Mouse (Mus musculus) ES-E14 (cell line): ENCODE measurements at regions not wholly inside any gene's neighbourhood (a gene's known extent, or its start where the extent isn't known, plus 50 kb on each side); places are given as distances from the start of the nearest gene placed in this dataset.

Source experiments
- DNase-seq: peaks from one replicate; pipeline ENCODE4 v3.0.0-alpha.2; 2013; ENCODE audit warnings: low read depth, low spot score
- H3K27ac ChIP-seq: 2 replicates; pipeline ENCODE4 v1.5.1; 2012; ENCODE audit warnings: low read depth, mild to moderate bottlenecking, low read length, moderate library complexity, mixed read lengths; ENCODE audit not compliant: poor library complexity, insufficient read depth, severe bottlenecking
- H3K36me3 ChIP-seq: 2 replicates; pipeline ENCODE4 v1.6.1; 2012; ENCODE audit warnings: mild to moderate bottlenecking, low read length, moderate library complexity, mixed read lengths; ENCODE audit not compliant: control insufficient read depth, poor library complexity, insufficient read depth, severe bottlenecking
- H3K4me1 ChIP-seq, 2 experiments: fragments of 150-350 bp in 1 of 2; sonication (generic) in 1 of 2; 2 replicates each; pipeline ENCODE4 v1.6.1; 2012; ENCODE audit warnings: low read length in 2 of 2, mild to moderate bottlenecking in 1 of 2, mixed read lengths in 1 of 2; ENCODE audit not compliant: control insufficient read depth in 2 of 2, insufficient read depth in 2 of 2, poor library complexity in 1 of 2
- H3K4me3 ChIP-seq, 2 experiments: fragments of 150-350 bp in 1 of 2; sonication (generic) in 1 of 2; 2 replicates each; pipeline ENCODE4 v1.5.1; 2012; ENCODE audit warnings: low read length in 2 of 2, low read depth in 1 of 2, mild to moderate bottlenecking in 1 of 2, mixed read lengths in 1 of 2; ENCODE audit not compliant: insufficient read depth in 1 of 2, poor library complexity in 1 of 2, severe bottlenecking in 1 of 2
- H3K9ac ChIP-seq: 2 replicates; pipeline ENCODE4 v1.6.1; 2012; ENCODE audit warnings: low read depth, mild to moderate bottlenecking, low read length, mixed read lengths; ENCODE audit not compliant: poor library complexity, insufficient read depth, severe bottlenecking
- H3K9me3 ChIP-seq: fragments of 150-350 bp; sonication (generic); 2 replicates; pipeline ENCODE4 v1.6.1; 2012; ENCODE audit warnings: low read depth, mild to moderate bottlenecking, low read length; ENCODE audit not compliant: control insufficient read depth, insufficient read depth
- CHD2 ChIP-seq: IDR thresholded peaks from 2 replicates; pipeline ENCODE4 v1.6.1; 2014; ENCODE audit warnings: mild to moderate bottlenecking, low read depth, low read length, inconsistent platforms
- HCFC1 ChIP-seq: IDR thresholded peaks from 2 replicates; pipeline ENCODE4 v1.6.1; 2012; ENCODE audit warnings: low read length, inconsistent platforms, borderline replicate concordance; ENCODE audit not compliant: insufficient read depth
- MAFK ChIP-seq: IDR thresholded peaks from 2 replicates; pipeline ENCODE4 v1.6.1; 2014; ENCODE audit warnings: mild to moderate bottlenecking, low read depth, low read length, inconsistent platforms; ENCODE audit not compliant: insufficient read depth
- ZC3H11A ChIP-seq: IDR thresholded peaks from 2 replicates; pipeline ENCODE4 v1.6.1; 2012; ENCODE audit warnings: low read depth, mild to moderate bottlenecking, inconsistent platforms, low read length, borderline replicate concordance
- ZNF384 ChIP-seq: IDR thresholded peaks from 2 replicates; pipeline ENCODE4 v1.6.1; 2012; ENCODE audit warnings: low read depth, low read length, inconsistent platforms
- in situ Hi-C, 2 experiments: fragments of 600-800 bp; cut with MboI; formaldehyde crosslinking; loops; one replicate each; pipeline ENCODE4 v1.15.1; 2025; ENCODE audit warnings: low sequenced_read_pairs in 2 of 2, inconsistent platforms in 1 of 2; ENCODE audit not compliant: unreplicated experiment in 2 of 2

- TF ChIP-seq CHD2 (no peak), ZNF384 (no peak), HCFC1 (no peak), MAFK (no peak), ZC3H11A (no peak)
- no peak for DNase-seq
- no peaks in the 10 kb centered on the region for H3K36me3 ChIP-seq
- in situ Hi-C loops = no loop called here
- H3K4me1 ChIP-seq = no peaks in the 10 kb centered on the region
- H3K27ac ChIP-seq = no peak overlapping the region
- H3K9me3 ChIP-seq = no peaks in the 10 kb centered on the region
- no peak overlapping the region for H3K4me3 ChIP-seq
- H3K9ac ChIP-seq = no peak overlapping the region
Observed at GRCm38 (mm10) chr15:18608533-18608932, 210.2 kb upstream of the Cdh10 start.

GRCm38 (mm10) chr15:18623692-18624281 is 195.0 kb upstream of the Cdh10 start:
- Histone ChIP-seq H3K36me3 (no peaks in the 10 kb centered on the region), H3K27ac (no peak overlapping the region), H3K9me3 (no peaks in the 10 kb centered on the region), H3K4me3 (no peak overlapping the region), H3K4me1 (no peaks in the 10 kb centered on the region), H3K9ac (no peak overlapping the region)
- TF ChIP-seq ZNF384 (no peak), HCFC1 (no peak), CHD2 (no peak), MAFK (no peak)
- in situ Hi-C loops = no loop called here
- DNase-seq = peak; percentile 6

- in situ Hi-C loops = no loop called here
- no peaks in the 10 kb centered on the region for H3K4me1 ChIP-seq
Observed at GRCm38 (mm10) chr15:18624956-18625355, 193.8 kb upstream of the Cdh10 start.

GRCm38 (mm10) chr15:18626961-18627360 is 191.8 kb upstream of the Cdh10 start:
- TF ChIP-seq ZNF384 (no peak), CHD2 (no peak), ZC3H11A (no peak), MAFK (no peak), HCFC1 (no peak)
- no peaks in the 10 kb centered on the region for H3K9me3 ChIP-seq
- DNase-seq = no peak
- no peak overlapping the region for H3K9ac ChIP-seq
- no peak overlapping the region for H3K4me3 ChIP-seq
- in situ Hi-C loops = no loop called here
- no peaks in the 10 kb centered on the region for H3K36me3 ChIP-seq
- H3K4me1 ChIP-seq = no peaks in the 10 kb centered on the region
- H3K27ac ChIP-seq = no peak overlapping the region

More at GRCm38 (mm10) chr15:18624956-18625355, 193.8 kb upstream of the Cdh10 start:
- Histone ChIP-seq H3K36me3 (no peaks in the 10 kb centered on the region), H3K9ac (no peak overlapping the region), H3K4me3 (no peak overlapping the region), H3K9me3 (no peaks in the 10 kb centered on the region), H3K27ac (no peak overlapping the region)
- DNase-seq = no peak
- no peak for TF ChIP-seq HCFC1
- TF ChIP-seq ZNF384 = no peak
- no peak for TF ChIP-seq MAFK
- TF ChIP-seq CHD2 = no peak
- no peak for TF ChIP-seq ZC3H11A
